Mouse (Mus musculus) ZHBTc4 (cell line): ENCODE measurements around the gene Gm1123.
A peak's percentile ranks its signal among the peaks of the same experiment; 100 is the strongest.

Experiments used
- DNase-seq: peaks from one replicate; pipeline ENCODE4 v3.0.0-alpha.2; 2011; ENCODE audit warnings: low read depth, low spot score

Gm1123 gene

GRCm38 (mm10) chr9:99001326-99001725 is 34.2 kb downstream of the Gm1123 start:
- DNase-seq, result no peak

- DNase-seq, result no peak
Observed at GRCm38 (mm10) chr9:98999881-99000339, 35.6 kb downstream of the Gm1123 start.

DNA sequence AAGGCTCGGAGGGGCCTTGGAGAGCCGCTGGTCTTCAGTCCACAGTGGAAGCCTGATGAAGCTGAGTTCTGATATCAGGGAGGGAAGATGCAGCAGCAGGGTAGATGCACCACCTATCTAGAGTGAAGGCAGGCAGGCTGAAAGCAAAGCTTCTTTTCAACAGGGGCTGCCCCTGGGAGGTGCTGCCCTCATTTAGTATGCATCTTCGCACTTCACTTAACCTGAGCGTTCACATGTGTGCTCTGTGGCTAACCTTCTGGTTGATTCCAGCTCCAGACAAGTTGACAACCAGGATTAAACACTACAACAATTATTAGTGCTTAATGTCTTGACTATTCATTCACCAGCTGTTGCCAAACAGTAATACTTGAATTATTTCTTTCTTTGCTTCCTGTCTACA is 41.4 kb downstream of the Gm1123 start:
- DNase-seq, result no peak

GRCm38 (mm10) chr9:98987131-98987530 is 48.4 kb downstream of the Gm1123 start:
- DNase-seq, result no peak

GRCm38 (mm10) chr9:98986476-98987096 is 48.9 kb downstream of the Gm1123 start:
- peak; percentile 81 for DNase-seq

DNA sequence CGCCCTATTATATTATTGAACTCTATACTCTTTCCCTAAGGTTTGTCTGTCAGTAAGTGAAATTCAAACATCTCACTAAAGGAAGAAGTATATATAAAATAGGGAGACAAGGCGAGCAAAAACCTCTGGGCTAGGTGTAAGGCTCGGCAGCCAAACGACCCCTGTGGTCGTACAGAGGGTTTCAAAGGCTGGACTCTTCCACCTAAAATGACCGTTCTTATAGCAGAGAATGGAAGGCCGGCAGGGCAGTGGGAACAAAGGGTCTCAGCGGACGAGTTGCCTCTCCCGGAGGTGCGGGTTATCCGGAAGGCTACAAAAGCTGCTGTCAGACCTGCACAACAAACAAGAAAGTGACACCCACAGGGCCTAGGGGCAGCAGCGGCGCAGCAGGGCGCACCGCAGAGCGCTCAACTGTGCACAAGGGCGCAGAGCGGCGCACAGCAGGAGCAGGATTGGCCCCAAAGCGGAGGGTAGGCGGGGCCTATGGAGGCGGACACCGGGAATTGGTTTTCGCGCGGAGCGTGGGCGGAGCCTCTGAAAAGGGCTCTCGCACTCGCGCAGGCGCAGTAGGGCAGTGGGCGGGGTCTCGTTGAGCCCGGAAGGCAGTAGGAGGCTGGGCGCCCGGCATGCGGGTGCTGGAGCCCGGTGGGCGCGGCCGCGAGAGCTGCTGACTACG is 49.6 kb downstream of the Gm1123 start, which contains the start of gene Faim:
TSS of gene Faim (plus strand) at position 574 of the 676 bp plus-strand sequence.
- peak; percentile 99 for DNase-seq

DNA sequence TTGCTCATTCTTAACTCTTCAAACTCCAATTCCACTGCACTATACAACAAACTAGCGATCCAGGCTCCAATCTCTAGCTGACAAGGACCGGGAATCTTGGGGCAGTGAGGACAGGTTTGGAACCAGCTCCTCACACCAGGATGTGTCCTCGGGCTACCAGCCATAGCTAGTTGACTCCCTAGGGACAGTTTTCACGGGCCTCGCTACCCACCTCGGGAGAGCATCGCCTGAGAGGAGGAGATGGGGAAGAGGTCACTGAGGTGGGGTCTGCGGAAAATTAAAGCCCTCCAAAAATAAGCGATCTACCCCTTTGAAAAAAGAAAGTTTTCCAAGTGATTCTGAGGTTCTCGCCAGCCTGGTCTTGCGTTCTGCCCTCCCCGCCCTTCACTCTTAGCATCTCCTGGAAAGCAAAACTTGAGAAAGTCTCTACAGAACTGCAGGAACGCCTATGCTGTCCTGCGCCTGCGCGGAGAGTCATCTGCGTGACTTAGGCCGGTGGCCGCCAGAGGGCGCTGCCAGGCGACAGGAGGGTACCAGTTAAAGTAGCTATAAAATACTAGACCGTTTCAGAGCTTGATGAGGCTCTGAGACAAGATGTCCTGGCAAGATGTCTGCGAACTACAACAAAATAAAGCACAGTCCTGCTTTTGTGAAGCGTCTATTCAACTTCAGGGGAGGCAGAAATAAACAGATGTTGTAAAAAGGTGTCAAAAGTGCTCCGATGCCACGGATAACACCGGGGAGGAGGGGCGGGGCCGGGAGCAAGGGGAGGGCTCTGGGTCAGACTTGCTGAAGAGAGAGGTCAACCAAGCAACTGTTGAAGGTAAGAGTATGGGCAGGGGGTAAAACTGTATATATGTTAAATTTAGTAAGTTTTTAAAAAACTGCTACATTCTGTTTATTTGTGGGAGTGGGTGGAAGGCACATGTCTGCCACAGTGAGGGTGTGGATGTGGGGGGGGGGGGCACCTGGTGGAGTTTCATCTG is 55.8 kb downstream of the Gm1123 start:
- DNase-seq, result peak; percentile 96

GRCm38 (mm10) chr9:98976520-98976919 is 59.0 kb downstream of the Gm1123 start:
- DNase-seq, result peak; percentile 60

DNA sequence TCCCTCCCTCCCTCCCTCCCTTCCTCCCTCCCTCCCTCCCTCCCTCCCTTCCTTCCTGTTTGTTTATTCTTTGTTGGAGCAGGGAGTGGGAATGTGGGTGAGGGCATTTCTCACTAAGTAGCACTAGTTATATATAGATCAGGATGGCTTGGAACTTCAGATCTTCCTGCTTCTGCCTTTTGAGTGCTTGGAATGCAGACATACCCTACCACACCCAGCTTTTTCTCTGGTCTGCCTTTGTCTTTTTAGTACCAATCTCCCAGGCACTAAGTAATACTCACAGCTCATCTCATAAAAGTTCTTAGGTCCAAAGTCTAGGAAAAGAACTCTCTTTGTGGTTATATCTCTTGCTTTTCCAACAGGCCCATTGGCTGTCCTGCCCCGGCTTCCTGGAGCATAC is 59.4 kb downstream of the Gm1123 start:
- DNase-seq, result peak; percentile 75

GRCm38 (mm10) chr9:98974898-98975297 is 60.6 kb downstream of the Gm1123 start:
- DNase-seq, result peak; percentile 70

DNA sequence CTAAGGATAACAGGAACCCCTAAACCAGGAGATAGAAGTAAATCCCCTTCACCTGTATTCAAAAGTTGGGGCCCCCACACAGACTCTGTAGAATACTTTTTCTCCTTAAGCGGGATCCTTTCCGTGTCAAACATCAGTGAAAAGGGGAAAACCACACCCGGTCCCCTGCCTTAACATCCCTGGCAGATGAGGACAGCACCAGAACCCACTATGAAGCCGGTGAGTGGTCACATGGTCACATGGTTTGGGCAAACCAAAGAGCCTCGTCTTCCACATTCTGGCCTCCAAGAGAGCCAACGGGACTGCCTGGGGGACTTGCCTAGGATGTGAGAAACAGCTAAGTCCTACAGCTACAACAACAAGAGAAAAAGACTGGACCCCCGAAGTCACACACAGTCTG is 62.0 kb downstream of the Gm1123 start:
- DNase-seq, result no peak

DNA sequence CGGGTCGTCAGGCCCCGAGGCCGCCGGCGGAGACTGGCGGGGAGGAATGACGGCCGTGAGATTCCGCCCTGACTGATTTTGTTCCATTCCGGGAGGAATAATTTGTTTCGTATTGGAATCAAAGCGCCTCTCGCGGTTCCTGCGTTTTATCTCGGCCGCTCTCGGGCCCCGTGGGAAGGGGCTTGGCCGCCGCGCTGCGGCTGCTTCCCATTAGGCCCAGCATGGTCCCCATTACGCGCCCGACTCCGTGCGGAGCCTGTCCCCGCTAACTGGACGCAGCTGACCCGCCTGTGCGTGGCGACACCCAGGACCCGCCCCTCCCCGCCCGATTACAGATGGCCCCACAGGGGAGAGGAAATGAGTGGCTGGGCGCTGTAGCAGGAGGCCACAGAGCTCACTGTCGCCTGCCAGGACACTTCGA is 62.4 kb downstream of the Gm1123 start:
- DNase-seq, result no peak

- DNase-seq, result peak; percentile 67
Observed at GRCm38 (mm10) chr9:98965084-98965483, 70.4 kb downstream of the Gm1123 start.

DNA sequence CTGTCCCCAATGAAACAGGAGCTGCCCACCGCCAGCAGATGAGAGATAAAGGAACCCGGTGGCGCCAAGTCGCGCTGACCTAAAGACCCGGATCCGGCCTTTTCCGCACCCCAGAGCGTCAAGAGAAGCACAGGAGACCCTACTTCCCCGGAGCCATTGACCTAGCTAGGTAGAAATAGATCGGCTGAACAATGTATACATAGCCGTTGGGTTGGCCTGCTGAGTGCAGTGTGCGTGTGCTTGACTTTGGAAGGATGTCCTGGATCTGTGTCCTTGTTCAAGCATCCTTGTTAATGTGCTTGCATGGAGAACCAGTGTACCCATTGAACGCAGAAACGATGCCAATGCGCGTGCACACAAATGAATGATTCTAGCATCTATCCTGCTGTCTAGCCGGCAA is 71.9 kb downstream of the Gm1123 start:
- DNase-seq, result no peak

DNA sequence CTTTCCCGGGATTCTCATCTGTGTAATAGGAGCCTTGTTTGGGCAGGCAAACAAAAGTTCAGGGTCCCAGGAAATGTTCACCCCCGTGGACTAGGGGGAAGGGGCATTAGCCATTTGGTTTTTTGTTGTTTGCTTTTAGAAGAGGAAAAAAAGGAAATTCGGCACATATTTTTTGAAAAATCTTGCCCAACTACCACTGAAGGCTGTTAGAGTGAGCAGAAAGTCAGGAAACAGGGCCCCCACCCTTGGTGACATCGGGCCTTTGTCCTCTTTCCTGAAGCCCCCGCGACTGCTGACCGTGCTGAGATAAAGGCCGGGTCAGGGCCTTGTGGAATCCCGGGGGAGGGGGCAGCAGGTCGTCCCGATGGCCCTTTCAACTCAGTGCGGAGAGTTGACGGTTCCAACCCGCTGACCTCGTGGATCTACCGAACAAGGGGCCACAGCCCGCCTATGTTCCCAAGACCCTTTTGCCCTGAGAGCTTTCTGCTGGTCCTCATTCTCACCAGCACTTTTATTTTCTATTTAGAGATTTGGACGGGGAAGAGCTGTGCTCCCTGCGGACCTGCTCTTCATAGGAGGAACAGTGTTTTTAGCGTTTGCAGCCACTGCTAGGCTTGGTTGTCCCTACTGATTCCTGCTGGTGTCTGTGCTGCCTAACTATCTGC is 72.9 kb downstream of the Gm1123 start:
- no peak for DNase-seq

- no peak for DNase-seq
Observed at GRCm38 (mm10) chr9:98961591-98962477, 73.7 kb downstream of the Gm1123 start.

GRCm38 (mm10) chr9:98960348-98960747 is 75.2 kb downstream of the Gm1123 start:
- no peak for DNase-seq

GRCm38 (mm10) chr9:98959851-98960250 is 75.7 kb downstream of the Gm1123 start:
- DNase-seq, result no peak

DNA sequence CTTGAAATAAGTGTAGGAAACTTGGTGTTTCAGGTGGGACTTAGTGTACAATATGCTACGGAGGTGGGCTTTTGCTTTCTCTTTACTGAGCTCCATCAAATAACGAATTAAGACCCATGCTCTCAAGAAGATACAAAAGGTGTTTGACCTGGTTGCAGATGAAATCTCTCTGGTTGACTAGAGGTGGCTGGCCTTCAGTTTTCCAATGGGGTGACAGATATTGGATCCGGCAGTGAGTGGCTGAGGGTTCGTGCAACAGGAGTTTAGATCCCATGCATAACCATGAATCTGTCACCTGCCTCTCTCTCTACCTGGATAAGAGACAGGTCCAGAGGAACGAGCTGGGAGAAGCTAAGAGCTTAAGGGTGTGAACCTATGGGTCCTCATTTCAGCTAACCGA is 76.9 kb downstream of the Gm1123 start:
- DNase-seq, result no peak

DNA sequence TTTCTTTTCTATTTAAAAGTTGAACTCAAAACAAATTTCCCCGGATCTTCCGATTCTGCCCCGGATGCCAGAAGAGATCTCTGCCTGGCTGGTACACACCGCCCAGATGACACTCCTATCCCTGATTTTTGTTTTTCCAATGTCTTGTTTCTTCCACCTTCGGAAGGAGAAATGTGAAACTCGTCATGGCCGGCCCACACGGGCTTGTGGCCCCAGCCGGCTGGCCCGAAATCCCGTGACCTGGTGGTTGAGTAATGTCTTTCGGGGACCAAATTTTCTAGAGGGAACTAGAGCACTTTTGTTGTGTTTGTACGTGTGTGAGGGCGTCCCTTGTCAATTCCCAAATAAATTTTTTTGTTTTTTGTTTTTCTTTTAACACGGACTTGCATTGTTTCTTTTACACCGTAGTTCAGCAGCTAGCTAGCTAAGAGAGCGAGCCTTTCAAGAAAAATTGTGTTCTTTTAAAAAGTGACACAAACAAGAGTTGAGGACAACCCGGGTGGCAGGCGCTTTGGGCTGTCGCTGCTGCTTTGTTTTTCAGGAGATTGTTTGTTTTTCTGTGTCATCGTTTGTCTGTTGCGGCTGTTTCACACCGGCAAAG is 77.7 kb downstream of the Gm1123 start:
- no peak for DNase-seq
